Mouse (Mus musculus): Measurements from ENCODE around the gene Vps16. TPM values are rescaled to one million over a fixed set of nuclear protein-coding genes. Genes with fewer than 3 reads are reported as not detected.
A peak's percentile ranks its signal among the peaks of the same experiment; 100 is the strongest.

Gene Vps16
- total and polyA plus RNA-seq, 3 experiments = 90.0 to 114 TPM; not detected in 1

DNA sequence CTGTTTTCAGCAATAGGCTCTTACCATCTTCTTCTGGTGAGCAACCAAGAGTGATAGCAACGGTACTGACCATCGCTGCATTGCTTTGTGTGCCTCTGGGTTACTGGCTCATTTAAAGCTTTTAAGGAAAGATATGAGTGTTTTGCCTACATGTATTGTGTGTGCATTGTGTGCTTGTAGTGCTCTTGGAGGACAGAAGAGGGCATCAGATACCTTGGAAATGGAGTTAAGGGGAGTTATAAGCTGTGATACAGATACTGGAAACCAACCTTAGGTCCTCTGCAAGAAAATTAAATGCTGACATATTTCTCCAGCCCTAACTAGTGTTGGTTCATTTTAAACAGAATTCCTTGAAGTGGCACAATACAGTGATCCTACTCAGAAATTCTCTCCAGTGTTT lies 35.3 kb upstream of the Vps16 start:
- Histone ChIP-seq H3K9ac (ENCODE audit: control insufficient read depth, low read depth, low read length, poor library complexity, severe bottlenecking) (no peak overlapping the region), H3K36me3 (ENCODE audit: control insufficient read depth in 1 of 2, insufficient read depth in 2 of 2, low read length in 2 of 2) (peaks cover 0 to 5% of the 10 kb centered on the region in 2 experiments; a peak in 1 of 4 replicates), H3K27me3 (ENCODE audit: control insufficient read depth in 1 of 2, insufficient read depth in 2 of 2, low read length in 2 of 2) (peaks cover 1 to 3% of the 10 kb centered on the region in 2 experiments; a peak in 3 of 4 replicates), H3K9me3 (replicated peaks; ENCODE audit: insufficient read depth, low read length) (no peaks in the 10 kb centered on the region), H3K27ac (ENCODE audit: control insufficient read depth, low read depth, low read length) (no peak overlapping the region), H3K79me2 (ENCODE audit: control insufficient read depth, insufficient read depth, low read length, poor library complexity) (no peaks in the 10 kb centered on the region), H3K4me3 (ENCODE audit: control insufficient read depth in 1 of 2, insufficient read depth in 1 of 2, low read depth in 2 of 2, low read length in 2 of 2) (no peak overlapping the region), H3K4me1 (ENCODE audit: control insufficient read depth in 1 of 2, insufficient read depth in 2 of 2, low read length in 2 of 2) (peaks cover 0 to 6% of the 10 kb centered on the region in 2 experiments; a peak in 1 of 4 replicates)
- DNase-seq (ENCODE audit: low read depth, low spot score) = peak; percentile 76
- TF ChIP-seq RAD21 (IDR thresholded peaks at IDR 0.05; ENCODE audit: low read depth, low read length) = peak; percentile 83
- TF ChIP-seq SMC3 (IDR thresholded peaks at IDR 0.05; ENCODE audit: low read depth, low read length) = peak; percentile 85
- no peak for TF ChIP-seq USF1 (IDR thresholded peaks at IDR 0.05; ENCODE audit: low read depth, low read length)
- no peak for TF ChIP-seq TBP (IDR thresholded peaks at IDR 0.05; ENCODE audit: low read depth, low read length)
- TF ChIP-seq CTCF (IDR thresholded peaks at IDR 0.05 in 2 of 3, conservative IDR thresholded peaks at IDR 0.05 in 1 of 3; ENCODE audit: control insufficient read depth in 1 of 3, insufficient read depth in 1 of 3, low read depth in 2 of 3, low read length in 3 of 3, poor library complexity in 1 of 3, severe bottlenecking in 1 of 3) = peak in 2 of 3 experiments; percentile 50 to 80; a peak in 4 of 6 replicates
- peak; percentile 87 for TF ChIP-seq ZC3H11A (IDR thresholded peaks at IDR 0.05; ENCODE audit: low read depth, low read length)

DNA sequence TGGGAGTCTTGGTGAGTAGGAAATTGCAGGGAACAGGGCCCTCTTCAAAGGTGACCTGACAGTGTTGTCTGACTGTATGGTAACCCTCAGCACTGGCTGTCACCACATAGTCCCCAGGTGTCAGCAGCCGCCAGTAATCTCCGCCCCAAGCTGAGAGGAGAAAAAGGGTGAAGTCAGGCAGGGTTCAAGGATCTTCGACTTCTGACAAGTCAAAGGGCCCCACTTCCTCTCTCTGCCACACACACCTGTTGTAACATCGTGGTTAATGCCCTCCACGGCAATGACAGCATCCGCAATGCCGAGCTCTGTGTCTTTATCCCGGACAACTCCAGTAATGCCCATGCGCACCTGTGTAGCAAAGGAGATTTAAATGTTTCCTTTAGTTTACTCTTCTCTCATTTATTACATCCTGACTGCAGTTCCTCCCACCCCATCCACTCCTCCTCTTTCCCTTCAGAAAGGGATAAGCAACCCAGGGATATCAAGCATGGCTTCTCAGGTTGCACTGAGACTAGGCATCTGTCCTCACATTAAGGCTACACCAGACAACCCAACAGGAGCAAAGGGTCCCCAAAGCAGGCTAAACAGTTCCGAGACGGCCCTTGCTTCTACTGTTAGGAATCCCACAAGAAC lies 33.0 kb upstream of the Vps16 start:
- TF ChIP-seq TAL1 (IDR thresholded peaks at IDR 0.05; ENCODE audit: low read length) (no peak), E2F4 (IDR thresholded peaks at IDR 0.05; ENCODE audit: borderline replicate concordance, low read depth, low read length) (no peak)
- Histone ChIP-seq H3K4me3 (ENCODE audit: control insufficient read depth in 1 of 2, insufficient read depth in 1 of 2, low read depth in 2 of 2, low read length in 2 of 2) (no peak overlapping the region), H3K27me3 (ENCODE audit: control insufficient read depth in 1 of 2, insufficient read depth in 2 of 2, low read length in 2 of 2) (no peaks in the 10 kb centered on the region), H3K9me3 (replicated peaks; ENCODE audit: insufficient read depth, low read length) (no peaks in the 10 kb centered on the region), H3K79me2 (ENCODE audit: control insufficient read depth, insufficient read depth, low read length, poor library complexity) (no peaks in the 10 kb centered on the region), H3K36me3 (ENCODE audit: control insufficient read depth in 1 of 2, insufficient read depth in 2 of 2, low read length in 2 of 2) (peaks cover 0 to 5% of the 10 kb centered on the region in 2 experiments; a peak in 1 of 4 replicates), H3K9ac (ENCODE audit: control insufficient read depth, low read depth, low read length, poor library complexity, severe bottlenecking) (no peak overlapping the region), H3K27ac (ENCODE audit: control insufficient read depth, low read depth, low read length) (no peak overlapping the region), H3K4me1 (ENCODE audit: control insufficient read depth in 1 of 2, insufficient read depth in 2 of 2, low read length in 2 of 2) (peaks cover 0 to 6% of the 10 kb centered on the region in 2 experiments; a peak in 1 of 4 replicates)
- DNase-seq (ENCODE audit: low read depth, low spot score) = no peak

DNA sequence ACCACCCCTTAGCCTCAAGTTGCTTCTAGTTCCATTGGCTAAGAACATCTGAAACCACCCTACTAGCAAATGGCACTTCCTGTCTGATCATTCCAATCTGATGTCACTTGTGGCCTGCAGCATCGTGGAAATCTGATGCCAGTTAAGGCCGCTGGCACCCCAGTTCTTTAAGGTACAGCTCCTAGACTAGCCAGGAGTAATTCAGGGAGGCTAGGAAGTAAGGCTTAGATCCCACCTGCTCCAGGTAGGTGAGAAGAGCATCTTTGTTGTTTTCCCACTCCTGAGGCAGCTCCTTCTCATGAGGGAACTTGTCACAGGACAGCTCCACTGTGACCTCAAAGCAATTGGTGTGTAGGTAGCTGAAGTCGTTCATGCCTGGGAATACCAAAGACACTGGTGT lies 31.3 kb upstream of the Vps16 start:
- Histone ChIP-seq H3K9me3 (replicated peaks; ENCODE audit: insufficient read depth, low read length) (no peaks in the 10 kb centered on the region), H3K27ac (ENCODE audit: control insufficient read depth, low read depth, low read length) (no peak overlapping the region), H3K4me1 (ENCODE audit: control insufficient read depth in 1 of 2, insufficient read depth in 2 of 2, low read length in 2 of 2) (peaks cover 5 to 13% of the 10 kb centered on the region in 2 experiments; a peak in 3 of 4 replicates), H3K4me3 (ENCODE audit: control insufficient read depth in 1 of 2, insufficient read depth in 1 of 2, low read depth in 2 of 2, low read length in 2 of 2) (no peak overlapping the region), H3K27me3 (ENCODE audit: control insufficient read depth in 1 of 2, insufficient read depth in 2 of 2, low read length in 2 of 2) (no peaks in the 10 kb centered on the region), H3K36me3 (ENCODE audit: control insufficient read depth in 1 of 2, insufficient read depth in 2 of 2, low read length in 2 of 2) (peaks cover 0 to 8% of the 10 kb centered on the region in 2 experiments; a peak in 1 of 4 replicates), H3K9ac (ENCODE audit: control insufficient read depth, low read depth, low read length, poor library complexity, severe bottlenecking) (no peak overlapping the region), H3K79me2 (ENCODE audit: control insufficient read depth, insufficient read depth, low read length, poor library complexity) (no peaks in the 10 kb centered on the region; the same call in 1 of the 2 replicates)
- DNase-seq (ENCODE audit: low read depth, low spot score) = no peak
- TF ChIP-seq HCFC1 (IDR thresholded peaks at IDR 0.05; ENCODE audit: low read depth, low read length) = no peak
- no peak for TF ChIP-seq CHD2 (IDR thresholded peaks at IDR 0.05; ENCODE audit: low read length)
- TF ChIP-seq MYB (IDR thresholded peaks at IDR 0.05; ENCODE audit: low read depth, low read length) = no peak
- no peak for TF ChIP-seq MEF2A (IDR thresholded peaks at IDR 0.05; ENCODE audit: extremely low read depth, insufficient replicate concordance, low read depth, low read length, poor library complexity, severe bottlenecking)
- TF ChIP-seq MXI1 (IDR thresholded peaks at IDR 0.05; ENCODE audit: low read depth, low read length) = no peak
- TF ChIP-seq ZKSCAN1 (IDR thresholded peaks at IDR 0.05; ENCODE audit: low read depth, low read length) = no peak
- TF ChIP-seq KAT2A (conservative IDR thresholded peaks at IDR 0.05; ENCODE audit: low read depth, low read length) = no peak
- TF ChIP-seq JUND (IDR thresholded peaks at IDR 0.05; ENCODE audit: low read depth, low read length) = no peak

All from MEL (cell line).